Mouse (Mus musculus) midbrain, embryonic 15.5 days (tissue): ENCODE measurements around the gene Lrrc20. TPM values are rescaled to one million over a fixed set of nuclear protein-coding genes. Genes with fewer than 3 reads are reported as not detected.
A peak's percentile ranks its signal among the peaks of the same experiment; 100 is the strongest.

ENCODE experiments used
- ATAC-seq: fragments of 200-750 bp; cut with Nextera tagmentation; replicated peaks from 2 replicates; pipeline ENCODE4 v1.8.0; 2017; ENCODE audit warnings: moderate TSS enrichment
- H3K27ac ChIP-seq: fragments of 300-500 bp; sonication (generic); 2 replicates; pipeline ENCODE4 v1.5.1; 2015; ENCODE audit warnings: mild to moderate bottlenecking, inconsistent platforms
- H3K27me3 ChIP-seq: fragments of 300-500 bp; sonication (generic); replicated peaks from 2 replicates; pipeline ENCODE4 v1.6.1; 2015; ENCODE audit warnings: inconsistent platforms
- H3K36me3 ChIP-seq: fragments of 300-500 bp; sonication (generic); replicated peaks from 2 replicates; pipeline ENCODE4 v1.6.1; 2015; ENCODE audit warnings: inconsistent platforms
- H3K4me1 ChIP-seq: fragments of 300-500 bp; sonication (generic); 2 replicates; pipeline ENCODE4 v1.6.1; 2015; ENCODE audit warnings: inconsistent platforms
- H3K4me2 ChIP-seq: fragments of 300-500 bp; sonication (generic); 2 replicates; pipeline ENCODE4 v1.6.1; 2015; ENCODE audit warnings: inconsistent platforms, mild to moderate bottlenecking, moderate library complexity
- H3K4me3 ChIP-seq: fragments of 300-500 bp; sonication (generic); 2 replicates; pipeline ENCODE4 v1.5.1; 2015; ENCODE audit warnings: mild to moderate bottlenecking, inconsistent platforms
- H3K9ac ChIP-seq: fragments of 300-500 bp; sonication (generic); 2 replicates; pipeline ENCODE4 v1.6.1; 2015; ENCODE audit warnings: mild to moderate bottlenecking, inconsistent platforms
- H3K9me3 ChIP-seq: fragments of 300-500 bp; sonication (generic); 2 replicates; pipeline ENCODE4 v1.6.1; 2016; ENCODE audit warnings: inconsistent platforms
- WGBS: fragments of 180-500 bp; shearing (Covaris S2); methylation state at CpG from one replicate; pipeline ENCODE4 v1.1.7; 2015; ENCODE audit warnings: mixed read lengths; 5-methylcytosine and 5-hydroxymethylcytosine counted together
- polyA plus RNA-seq: library from polyadenylated mRNA; unstranded; fragments of >200 nt; fragmentation: Nextera tagmentation; extraction: Ambion mirVana; gene quantifications from 2 replicates; pipeline ENCODE4 v1.2.1, GENCODE M21; 2015

The Lrrc20 gene
- polyA plus RNA-seq, 1 experiment from 2014 or later = 18.1 TPM

- no peak overlapping the region for H3K9ac ChIP-seq
- H3K4me1 ChIP-seq = peaks cover 7% of the 10 kb centered on the region; the same call in 1 of the 2 replicates
- H3K27ac ChIP-seq = no peak overlapping the region
- no peaks in the 10 kb centered on the region for H3K9me3 ChIP-seq
- H3K27me3 ChIP-seq = no peaks in the 10 kb centered on the region
- no peak overlapping the region for H3K4me3 ChIP-seq
- no peaks in the 10 kb centered on the region for H3K36me3 ChIP-seq
- ATAC-seq = no peak
- no peak overlapping the region for H3K4me2 ChIP-seq
- WGBS = 54% methylated on average over 7 of the region's 7 CpGs
These were observed 25.2 kb downstream of the Lrrc20 start for GRCm38 (mm10) chr10:61500756-61501155.

GRCm38 (mm10) chr10:61504073-61504472 is 28.5 kb downstream of the Lrrc20 start:
- Histone ChIP-seq H3K9ac (no peak overlapping the region), H3K27me3 (no peaks in the 10 kb centered on the region), H3K4me1 (no peaks in the 10 kb centered on the region), H3K4me2 (no peak overlapping the region), H3K27ac (no peak overlapping the region), H3K4me3 (no peak overlapping the region), H3K36me3 (no peaks in the 10 kb centered on the region), H3K9me3 (no peaks in the 10 kb centered on the region)
- 96% methylated on average over 2 of the region's 2 CpGs for WGBS
- no peak for ATAC-seq

DNA sequence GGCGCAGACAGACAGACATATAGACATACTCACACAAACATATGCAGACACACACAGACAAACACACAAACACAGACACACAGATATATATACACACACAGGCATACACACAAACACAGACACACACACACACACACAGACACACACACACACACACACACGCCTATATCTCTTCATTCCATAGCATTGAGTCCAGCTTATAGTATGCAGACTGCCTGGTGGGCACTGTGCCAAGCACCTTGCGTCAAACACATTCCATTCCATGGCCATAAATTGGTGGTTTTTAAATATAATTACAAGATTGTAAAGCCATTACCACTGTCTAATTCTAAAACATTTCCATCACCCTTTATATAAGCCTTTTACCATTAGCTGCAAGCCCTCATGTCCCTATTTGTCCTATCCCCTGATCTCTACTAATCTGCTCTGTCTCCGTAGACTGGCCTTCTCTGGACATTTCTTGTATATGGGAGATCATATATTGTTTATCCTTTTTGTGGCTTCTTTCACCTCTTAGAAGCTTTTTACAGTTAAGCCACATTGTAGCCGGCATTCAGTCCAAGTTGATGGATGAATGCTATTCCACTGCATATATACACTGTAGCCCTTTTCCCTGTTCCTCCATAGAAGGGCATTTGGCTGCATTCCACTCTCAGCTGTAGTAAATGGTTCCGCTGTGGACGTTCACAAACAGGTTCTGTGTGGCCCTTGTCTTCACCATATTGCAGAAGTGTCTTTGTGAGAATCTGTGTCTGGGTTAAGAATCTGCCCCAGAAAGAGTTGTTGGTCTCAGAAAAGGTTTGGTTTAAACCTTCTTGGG is 31.0 kb downstream of the Lrrc20 start:
- Histone ChIP-seq H3K4me2 (no peak overlapping the region), H3K4me3 (no peak overlapping the region), H3K36me3 (no peaks in the 10 kb centered on the region), H3K27ac (no peak overlapping the region), H3K4me1 (no peaks in the 10 kb centered on the region), H3K9me3 (no peaks in the 10 kb centered on the region), H3K27me3 (no peaks in the 10 kb centered on the region), H3K9ac (no peak overlapping the region)
- WGBS = 83% methylated on average over 7 of the region's 7 CpGs
- ATAC-seq = no peak

DNA sequence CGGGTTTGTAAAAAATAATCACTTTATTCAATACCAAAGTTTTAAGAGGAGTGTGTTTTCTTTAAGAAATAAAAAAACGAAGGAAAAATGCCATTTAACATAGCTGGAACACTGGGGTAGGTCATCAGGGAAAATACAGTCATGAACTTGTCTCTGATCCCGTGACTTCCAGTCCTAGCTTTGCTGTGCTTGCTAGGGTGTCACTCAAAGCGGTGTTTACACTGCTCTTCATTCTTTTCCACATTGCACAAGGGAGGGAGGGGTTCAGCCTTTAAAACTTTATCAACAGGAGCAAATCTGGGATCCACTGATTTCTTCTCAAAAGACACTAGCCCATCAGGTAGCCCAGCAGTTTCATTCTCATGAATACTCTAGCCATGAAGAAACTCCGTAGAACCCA is 34.3 kb downstream of the Lrrc20 start:
- Histone ChIP-seq H3K27ac (no peak overlapping the region), H3K36me3 (no peaks in the 10 kb centered on the region), H3K27me3 (no peaks in the 10 kb centered on the region), H3K4me2 (no peak overlapping the region), H3K4me3 (no peak overlapping the region), H3K4me1 (no peaks in the 10 kb centered on the region), H3K9ac (no peak overlapping the region), H3K9me3 (no peaks in the 10 kb centered on the region)
- ATAC-seq = no peak
- 88% methylated on average over 5 of the region's 5 CpGs for WGBS

- Histone ChIP-seq H3K36me3 (no peaks in the 10 kb centered on the region), H3K27me3 (no peaks in the 10 kb centered on the region), H3K9ac (no peak overlapping the region), H3K9me3 (no peaks in the 10 kb centered on the region), H3K4me1 (no peaks in the 10 kb centered on the region), H3K4me3 (no peak overlapping the region), H3K4me2 (no peak overlapping the region), H3K27ac (no peak overlapping the region)
- 30% methylated on average over 7 of the region's 7 CpGs for WGBS
- 0 out of 2 replicates have a peak, but pooled peaks have one; percentile 14 for ATAC-seq
These were observed 35.2 kb downstream of the Lrrc20 start for GRCm38 (mm10) chr10:61510809-61511208.

DNA sequence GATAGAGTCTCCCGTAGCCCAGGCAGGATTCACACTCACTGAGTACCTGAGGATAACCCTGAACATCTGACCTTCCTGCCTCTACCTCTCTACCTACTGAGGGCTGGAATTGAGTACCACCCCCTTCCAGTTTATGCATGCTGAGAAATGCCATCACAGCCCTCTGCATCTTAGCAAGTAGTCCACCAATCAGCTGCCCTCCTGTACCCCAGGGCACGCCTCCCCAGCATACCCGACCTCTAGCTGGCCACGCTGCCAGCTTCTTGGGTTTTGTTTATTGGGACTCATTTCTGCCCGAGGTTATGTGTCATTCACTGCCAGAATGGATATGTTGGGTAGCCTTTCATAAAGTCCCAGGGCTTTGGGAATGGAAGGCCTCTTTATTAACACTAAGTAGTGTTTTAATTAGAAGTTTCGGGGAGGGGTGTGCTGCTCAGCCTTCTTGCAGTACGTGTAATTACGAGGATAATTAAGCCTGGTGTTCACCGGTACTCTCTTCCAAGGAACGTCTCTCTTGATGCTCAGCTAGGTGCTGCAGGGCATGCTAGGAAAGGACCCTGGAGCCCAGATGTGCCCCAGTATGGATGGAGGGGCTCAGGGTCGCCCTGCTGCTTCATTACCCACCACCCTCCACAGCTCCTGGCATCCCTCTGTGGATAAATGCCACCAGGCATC is 36.8 kb downstream of the Lrrc20 start:
- no peak overlapping the region for H3K4me3 ChIP-seq
- peaks cover 3% of the 10 kb centered on the region for H3K4me1 ChIP-seq
- no peak overlapping the region for H3K9ac ChIP-seq
- H3K4me2 ChIP-seq = no peak overlapping the region
- no peaks in the 10 kb centered on the region for H3K27me3 ChIP-seq
- WGBS = 67% methylated on average over 11 of the region's 11 CpGs
- no peak for ATAC-seq
- H3K27ac ChIP-seq = no peak overlapping the region
- H3K9me3 ChIP-seq = no peaks in the 10 kb centered on the region
- H3K36me3 ChIP-seq = no peaks in the 10 kb centered on the region

DNA sequence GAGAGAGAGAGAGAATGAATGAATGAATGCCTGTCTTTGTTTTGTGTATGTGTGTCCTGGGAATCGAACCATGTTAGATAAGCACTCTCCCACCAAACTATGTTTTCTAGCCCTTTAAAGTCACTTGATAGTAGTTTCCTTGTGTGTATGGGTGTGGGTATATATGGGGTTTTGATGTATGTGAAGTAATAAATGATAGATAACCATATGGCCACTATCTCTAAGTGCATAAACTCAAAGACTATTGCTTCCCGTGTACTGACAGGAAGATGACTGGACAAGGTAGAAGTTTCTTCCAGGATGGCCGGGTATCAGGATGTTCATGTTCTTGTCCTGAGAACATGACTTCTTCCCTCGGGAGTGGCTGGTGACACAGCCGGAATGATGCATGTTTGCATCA is 41.3 kb downstream of the Lrrc20 start:
- Histone ChIP-seq H3K9me3 (no peaks in the 10 kb centered on the region), H3K4me3 (no peak overlapping the region), H3K27ac (no peak overlapping the region), H3K27me3 (no peaks in the 10 kb centered on the region), H3K36me3 (no peaks in the 10 kb centered on the region), H3K4me1 (peaks cover 12% of the 10 kb centered on the region), H3K9ac (no peak overlapping the region), H3K4me2 (no peak overlapping the region)
- no peak for ATAC-seq
- 81% methylated on average over 5 of the region's 5 CpGs for WGBS

- Histone ChIP-seq H3K27me3 (no peaks in the 10 kb centered on the region), H3K27ac (no peak overlapping the region), H3K9me3 (no peaks in the 10 kb centered on the region), H3K4me3 (no peak overlapping the region), H3K36me3 (no peaks in the 10 kb centered on the region), H3K9ac (no peak overlapping the region), H3K4me2 (no peak overlapping the region; the same call in 1 of the 2 replicates), H3K4me1 (peaks cover 12% of the 10 kb centered on the region)
- ATAC-seq = 0 out of 2 replicates have a peak, but pooled peaks have one; percentile 33
- WGBS = 34% methylated on average over 12 of the region's 12 CpGs
These were observed 41.9 kb downstream of the Lrrc20 start for GRCm38 (mm10) chr10:61517296-61518071.

DNA sequence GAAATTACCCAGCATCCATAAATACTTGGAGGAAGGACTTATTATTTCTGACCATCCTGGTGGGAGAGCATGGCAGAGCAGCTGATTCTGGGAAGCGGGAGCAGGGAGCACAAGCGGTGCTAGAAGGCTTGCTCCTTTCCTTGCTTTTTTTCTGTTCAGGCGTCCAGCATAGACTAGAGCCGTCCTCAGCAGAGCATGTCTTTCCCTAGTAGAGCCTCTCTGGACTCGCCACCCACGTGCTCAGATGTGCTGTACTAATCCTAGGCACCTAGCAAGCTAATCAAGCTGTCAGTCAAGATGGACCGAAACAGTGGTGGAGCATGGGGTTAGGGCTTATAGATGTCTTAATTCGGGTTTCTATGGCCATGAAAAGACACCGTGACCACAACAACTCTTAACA is 42.7 kb downstream of the Lrrc20 start:
- Histone ChIP-seq H3K9me3 (no peaks in the 10 kb centered on the region), H3K27ac (no peak overlapping the region)
- 59% methylated on average over 9 of the region's 9 CpGs for WGBS

DNA sequence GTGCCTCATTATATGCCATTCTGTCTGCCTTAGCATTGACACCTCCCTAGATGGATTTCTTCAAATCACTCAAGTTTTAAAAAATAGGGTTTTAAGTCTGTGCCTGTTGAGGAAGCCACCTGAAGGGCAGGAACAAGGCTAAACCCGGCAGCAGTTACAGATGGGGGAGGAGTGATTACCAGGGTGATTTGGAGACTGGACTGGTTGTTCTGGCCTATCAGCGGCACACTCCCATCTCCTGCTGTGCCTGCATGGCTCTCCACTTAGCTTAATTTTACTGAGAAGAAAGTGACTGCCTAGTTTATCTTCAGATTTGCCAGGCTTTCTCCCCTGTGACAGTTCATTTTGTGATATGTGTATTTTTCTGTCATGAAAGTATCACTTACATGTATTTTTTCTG is 43.9 kb downstream of the Lrrc20 start:
- Histone ChIP-seq H3K9ac (no peak overlapping the region), H3K4me3 (no peak overlapping the region), H3K36me3 (no peaks in the 10 kb centered on the region), H3K4me1 (peaks cover 12% of the 10 kb centered on the region), H3K4me2 (no peak overlapping the region), H3K27ac (no peak overlapping the region), H3K27me3 (no peaks in the 10 kb centered on the region), H3K9me3 (no peaks in the 10 kb centered on the region)
- WGBS = 58% methylated on average over 2 of the region's 2 CpGs
- ATAC-seq = no peak

More for the DNA sequence above, 42.7 kb downstream of the Lrrc20 start:
- Histone ChIP-seq H3K4me1 (peaks cover 12% of the 10 kb centered on the region), H3K36me3 (no peaks in the 10 kb centered on the region), H3K4me3 (no peak overlapping the region), H3K27me3 (no peaks in the 10 kb centered on the region), H3K4me2 (no peak overlapping the region), H3K9ac (no peak overlapping the region)
- no peak for ATAC-seq

DNA sequence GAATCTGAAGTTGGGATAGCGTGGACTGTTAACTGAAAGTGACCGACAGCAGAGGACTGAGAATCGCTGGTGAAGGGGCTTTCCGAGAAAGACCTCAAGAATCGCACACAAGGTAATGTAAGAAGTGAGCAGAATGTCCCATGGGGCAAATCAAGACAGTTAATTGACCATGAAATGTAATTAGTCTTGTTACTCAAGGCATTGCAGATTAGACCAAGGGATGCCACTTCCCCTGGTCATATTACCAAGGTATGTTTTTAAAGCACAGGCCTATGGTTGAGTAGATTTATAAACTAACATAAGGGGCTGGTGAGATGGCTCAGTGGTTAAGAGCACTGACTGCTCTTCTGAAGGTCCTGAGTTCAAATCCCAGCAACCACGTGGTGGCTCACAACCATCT is 45.1 kb downstream of the Lrrc20 start:
- no peak for ATAC-seq
- WGBS = 91% methylated on average over 6 of the region's 6 CpGs
- no peaks in the 10 kb centered on the region for H3K27me3 ChIP-seq

DNA sequence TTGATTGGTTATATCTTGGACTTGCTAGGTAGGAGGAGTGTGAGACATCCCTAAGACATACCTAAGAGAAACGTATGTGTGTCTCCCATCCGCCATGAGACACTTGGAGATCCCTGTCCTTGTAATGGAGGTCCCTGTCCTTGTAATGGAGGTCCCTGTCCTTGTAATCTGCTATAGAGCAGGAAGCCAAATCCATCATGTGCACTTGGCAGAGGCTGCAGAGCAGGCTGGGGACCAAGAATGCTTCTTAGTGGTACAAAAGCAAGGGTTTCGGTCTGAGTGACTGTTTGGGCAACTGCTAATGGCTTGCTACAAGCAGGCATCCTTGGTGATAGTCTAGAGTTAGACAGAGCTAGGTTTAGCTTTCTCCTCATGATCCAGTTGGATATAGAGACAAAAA is 55.3 kb downstream of the Lrrc20 start:
- no peak overlapping the region for H3K27ac ChIP-seq
- peaks cover 42% of the 10 kb centered on the region for H3K4me1 ChIP-seq
- H3K27me3 ChIP-seq = no peaks in the 10 kb centered on the region
- no peaks in the 10 kb centered on the region for H3K36me3 ChIP-seq
- H3K9me3 ChIP-seq = no peaks in the 10 kb centered on the region
- ATAC-seq = no peak
- no peak overlapping the region for H3K4me3 ChIP-seq
- no peak overlapping the region for H3K9ac ChIP-seq
- H3K4me2 ChIP-seq = no peak overlapping the region
- 92% methylated on average over 3 of the region's 3 CpGs for WGBS

More for the DNA sequence above, 45.1 kb downstream of the Lrrc20 start:
- H3K27ac ChIP-seq = no peak overlapping the region
- H3K9me3 ChIP-seq = no peaks in the 10 kb centered on the region
- peaks cover 12% of the 10 kb centered on the region for H3K4me1 ChIP-seq
- H3K36me3 ChIP-seq = no peaks in the 10 kb centered on the region
- no peak overlapping the region for H3K4me3 ChIP-seq
- H3K9ac ChIP-seq = no peak overlapping the region
- H3K4me2 ChIP-seq = no peak overlapping the region
